Mouse (Mus musculus): ENCODE results near the gene Tmem110.

GRCm38 (mm10) chr14:30881718-30882108, 56.3 kb downstream of the Tmem110 start:
- TF ChIP-seq POLR2A (IDR thresholded peaks at IDR 0.05; ENCODE audit: insufficient read length, low read depth) (no peak), POLR2AphosphoS2 (IDR thresholded peaks at IDR 0.05; ENCODE audit: insufficient read length, low read depth) (no peak)

Measured in myocyte (in vitro differentiated cells).